Mouse (Mus musculus) myocyte (in vitro differentiated cells): ENCODE measurements around the gene Pfdn6. TPM values are rescaled to one million over a fixed set of nuclear protein-coding genes. Genes with fewer than 3 reads are reported as not detected.

ENCODE experiments used
- H3K27me3 ChIP-seq: one replicate; pipeline ENCODE4 v1.6.1; 2011; ENCODE audit not compliant: control insufficient read depth, insufficient read depth, insufficient read length
- H3K36me3 ChIP-seq: one replicate; pipeline ENCODE4 v1.6.1; 2011; ENCODE audit not compliant: control insufficient read depth, insufficient read depth
- H3K4me2 ChIP-seq: one replicate; pipeline ENCODE4 v1.6.1; 2011; ENCODE audit warnings: low read depth, control low read depth
- H3K4me3 ChIP-seq: one replicate; pipeline ENCODE4 v1.5.1; 2011; ENCODE audit warnings: mild to moderate bottlenecking, control low read depth, moderate library complexity
- H3K79me2 ChIP-seq: one replicate; pipeline ENCODE4 v1.6.1; 2011; ENCODE audit not compliant: control insufficient read depth, insufficient read depth
- H3ac ChIP-seq: one replicate; pipeline ENCODE4 v1.6.1; 2011; ENCODE audit not compliant: control insufficient read depth, insufficient read length
- CEBPB ChIP-seq: IDR thresholded peaks from 2 replicates; pipeline ENCODE4 v1.6.1; 2011; ENCODE audit warnings: mild to moderate bottlenecking, moderate library complexity; ENCODE audit not compliant: poor library complexity, insufficient read depth, severe bottlenecking
- E2F4 ChIP-seq: IDR thresholded peaks from one replicate; pipeline ENCODE4 v1.6.1; 2011; ENCODE audit warnings: mild to moderate bottlenecking, control low read depth, moderate library complexity; ENCODE audit not compliant: insufficient read depth
- MAX ChIP-seq: IDR thresholded peaks from one replicate; pipeline ENCODE4 v1.6.1; 2011; ENCODE audit warnings: low read depth, mild to moderate bottlenecking, control low read depth
- MYOD1 ChIP-seq, 3 experiments: IDR thresholded peaks; one replicate each; pipeline ENCODE4 v1.6.1; 2011; ENCODE audit warnings: control low read depth in 2 of 3, low read depth in 2 of 3, mild to moderate bottlenecking in 2 of 3, moderate library complexity in 1 of 3; ENCODE audit not compliant: insufficient read length in 2 of 3, control insufficient read depth in 1 of 3
- MYOG ChIP-seq, 3 experiments: IDR thresholded peaks; one replicate each; pipeline ENCODE4 v1.6.1; 2011; ENCODE audit warnings: control low read depth in 2 of 3, low read depth in 2 of 3, mild to moderate bottlenecking in 2 of 3; ENCODE audit not compliant: insufficient read length in 2 of 3, control insufficient read depth in 1 of 3, insufficient read depth in 1 of 3
- POLR2A ChIP-seq: IDR thresholded peaks from one replicate; pipeline ENCODE4 v1.6.1; 2011; ENCODE audit warnings: low read depth, mild to moderate bottlenecking, control low read depth, moderate library complexity; ENCODE audit not compliant: insufficient read length
- POLR2AphosphoS2 ChIP-seq: IDR thresholded peaks from one replicate; pipeline ENCODE4 v1.6.1; 2011; ENCODE audit warnings: low read depth, control low read depth; ENCODE audit not compliant: insufficient read length
- REST ChIP-seq: IDR thresholded peaks from one replicate; pipeline ENCODE4 v1.6.1; 2011; ENCODE audit warnings: mild to moderate bottlenecking, control low read depth, moderate library complexity; ENCODE audit not compliant: insufficient read depth, insufficient read length
- SRF ChIP-seq: IDR thresholded peaks from one replicate; pipeline ENCODE4 v1.6.1; 2011; ENCODE audit warnings: low read depth; ENCODE audit not compliant: control insufficient read depth, insufficient read length
- TCF12 ChIP-seq: IDR thresholded peaks from one replicate; pipeline ENCODE4 v1.6.1; 2011; ENCODE audit warnings: mild to moderate bottlenecking, control low read depth; ENCODE audit not compliant: poor library complexity, insufficient read depth, severe bottlenecking
- TCF3 ChIP-seq: IDR thresholded peaks from one replicate; pipeline ENCODE4 v1.6.1; 2011; ENCODE audit warnings: low read depth, control low read depth; ENCODE audit not compliant: insufficient read length
- USF1 ChIP-seq: IDR thresholded peaks from one replicate; pipeline ENCODE4 v1.6.1; 2011; ENCODE audit warnings: low read depth, mild to moderate bottlenecking, control low read depth, moderate library complexity
- polyA plus RNA-seq: library from polyadenylated mRNA; unstranded; fragments of >200 nt; fragmentation: generic; extraction: Trizol; gene quantifications from one replicate; pipeline ENCODE4 v1.2.1, GENCODE M21; 2012; ENCODE audit warnings: missing spikeins

The Pfdn6 gene
- polyA plus RNA-seq, 1 experiment = 110 TPM

DNA sequence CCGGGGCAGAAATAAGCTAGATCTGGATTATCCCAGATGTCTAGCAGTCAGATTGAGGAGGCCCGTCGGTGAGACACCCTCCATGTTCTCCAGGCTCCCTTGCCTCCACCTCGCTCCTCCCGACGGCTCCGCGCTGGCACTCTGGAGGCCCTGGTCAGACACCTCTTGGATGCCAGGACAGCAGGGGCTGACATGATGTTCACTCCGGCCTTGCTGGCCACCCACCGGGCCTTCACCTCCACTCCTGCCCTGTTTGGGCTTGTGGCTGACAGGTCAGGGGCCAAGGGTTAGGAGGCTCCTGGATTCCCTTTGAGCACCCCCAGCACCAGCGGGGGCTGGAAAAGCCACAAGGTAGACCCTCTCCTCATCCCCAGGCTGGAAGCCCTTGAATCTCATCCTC lies 8.2 kb downstream of the Pfdn6 start:
- Histone ChIP-seq H3K4me3 (no peak overlapping the region), H3K36me3 (no peaks in the 10 kb centered on the region)

DNA sequence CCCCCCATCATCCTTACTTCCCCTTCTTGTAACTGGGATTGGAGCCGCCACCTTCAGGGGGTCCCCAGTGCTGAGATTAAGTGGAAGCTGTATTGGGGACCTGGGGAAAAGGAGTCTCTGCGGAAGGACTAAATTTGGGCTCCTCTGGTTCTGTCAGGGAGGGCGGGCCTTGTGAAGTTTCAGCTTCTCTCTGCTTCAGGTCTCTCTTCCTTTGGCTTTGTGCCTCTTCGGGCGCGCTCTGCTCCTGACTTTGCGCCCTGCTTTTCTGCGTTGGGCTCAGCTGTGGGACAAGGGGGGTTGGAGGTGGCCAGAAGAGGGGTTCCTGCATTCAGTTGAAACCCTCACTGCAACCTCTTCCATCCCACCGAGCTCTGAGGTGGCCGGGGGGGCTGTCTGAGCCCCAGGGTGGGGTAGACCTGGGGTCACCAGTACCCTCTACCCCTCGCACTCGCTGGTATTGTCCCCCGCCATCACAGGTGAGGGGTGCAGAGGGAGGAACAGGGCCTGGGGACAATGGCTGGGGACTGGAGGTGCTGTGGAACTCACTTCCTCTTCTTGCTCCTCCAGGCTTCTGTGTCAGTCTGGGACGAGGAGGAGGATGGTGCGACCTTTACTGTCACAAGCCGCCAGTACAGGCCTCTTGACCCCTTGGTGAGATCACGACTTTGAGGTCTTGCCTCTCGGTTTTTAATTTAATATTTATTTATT lies 8.8 kb downstream of the Pfdn6 start:
- TF ChIP-seq USF1 = no peak
- no peak for TF ChIP-seq REST
- no peak for TF ChIP-seq POLR2A
- no peak for TF ChIP-seq MYOD1 (IDR thresholded peaks at IDR 0.05; ENCODE audit: control insufficient read depth in 1 of 3, insufficient read length in 2 of 3, low read depth in 2 of 3)
- TF ChIP-seq SRF = no peak
- TF ChIP-seq TCF12 = no peak
- no peak for TF ChIP-seq MYOG (IDR thresholded peaks at IDR 0.05; ENCODE audit: control insufficient read depth in 1 of 3, insufficient read depth in 1 of 3, insufficient read length in 2 of 3, low read depth in 2 of 3)
- no peak for TF ChIP-seq TCF3
- no peak for TF ChIP-seq E2F4
- TF ChIP-seq POLR2AphosphoS2 = no peak
- TF ChIP-seq MAX = no peak
- no peak for TF ChIP-seq CEBPB
- Histone ChIP-seq H3K36me3 (no peaks in the 10 kb centered on the region), H3K27me3 (no peaks in the 10 kb centered on the region)

More for the DNA sequence above, 8.2 kb downstream of the Pfdn6 start:
- H3K79me2 ChIP-seq = peaks cover 16% of the 10 kb centered on the region
- H3K27me3 ChIP-seq = no peaks in the 10 kb centered on the region
- no peak for TF ChIP-seq MYOD1 (IDR thresholded peaks at IDR 0.05; ENCODE audit: control insufficient read depth in 1 of 3, insufficient read length in 2 of 3, low read depth in 2 of 3)
- no peak for TF ChIP-seq REST
- TF ChIP-seq MAX = no peak
- TF ChIP-seq CEBPB = no peak
- no peak for TF ChIP-seq POLR2AphosphoS2
- no peak for TF ChIP-seq TCF12
- no peak for TF ChIP-seq TCF3
- no peak for TF ChIP-seq E2F4
- TF ChIP-seq USF1 = no peak
- no peak for TF ChIP-seq POLR2A
- no peak for TF ChIP-seq SRF
- TF ChIP-seq MYOG (IDR thresholded peaks at IDR 0.05; ENCODE audit: control insufficient read depth in 1 of 3, insufficient read depth in 1 of 3, insufficient read length in 2 of 3, low read depth in 2 of 3) = no peak
- no peak overlapping the region for H3ac ChIP-seq
- no peak overlapping the region for H3K4me2 ChIP-seq

DNA sequence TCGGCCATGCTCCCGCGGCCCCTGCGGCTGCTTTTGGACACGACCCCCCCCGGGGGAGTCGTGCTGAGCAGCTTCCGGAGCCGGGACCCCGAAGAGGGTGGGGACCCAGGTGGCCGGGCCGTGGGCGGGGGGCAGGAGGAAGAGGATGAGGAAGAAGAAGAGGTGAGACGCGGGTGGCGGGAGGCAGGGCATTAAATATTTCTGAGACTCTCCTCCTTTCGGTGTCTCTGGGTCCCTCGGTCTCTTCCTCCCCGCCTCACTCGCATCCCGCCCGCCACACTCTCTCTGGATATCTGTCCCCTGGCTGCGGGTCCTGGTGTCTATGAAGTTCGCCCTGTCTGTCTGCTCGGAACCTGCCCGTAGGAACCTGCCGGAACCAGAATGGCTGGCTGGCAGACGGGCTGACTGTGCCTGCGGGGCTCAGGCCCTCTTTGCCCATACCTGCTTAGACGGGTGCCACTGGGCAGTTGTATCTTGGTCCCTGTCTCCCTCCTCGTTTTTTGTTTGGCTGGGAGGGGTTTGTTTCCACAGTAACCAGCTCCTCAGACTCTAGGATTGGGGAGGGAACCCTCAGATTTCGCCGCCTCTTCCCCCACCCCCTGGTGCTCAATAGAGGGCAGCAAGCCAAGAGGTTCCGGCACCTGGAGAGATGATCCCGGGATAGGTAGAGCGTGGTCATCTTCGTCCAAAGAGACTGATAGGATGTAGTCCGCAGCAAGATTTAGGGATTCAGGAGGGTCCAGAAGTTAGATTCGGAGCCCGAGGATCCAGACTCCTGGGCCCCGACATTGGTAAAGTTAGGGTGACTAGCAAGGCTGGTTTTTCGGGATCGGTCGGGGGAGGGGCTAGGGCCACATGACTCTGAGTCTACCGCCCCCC lies 9.6 kb downstream of the Pfdn6 start:
- Histone ChIP-seq H3K4me2 (peak overlapping the region; percentile 91), H3K27me3 (no peaks in the 10 kb centered on the region), H3K36me3 (no peaks in the 10 kb centered on the region), H3K79me2 (peaks cover 16% of the 10 kb centered on the region), H3K4me3 (peak overlapping the region; percentile 82), H3ac (peak overlapping the region; percentile 26)
- no peak for TF ChIP-seq MYOG (IDR thresholded peaks at IDR 0.05; ENCODE audit: control insufficient read depth in 1 of 3, insufficient read depth in 1 of 3, insufficient read length in 2 of 3, low read depth in 2 of 3)
- TF ChIP-seq MYOD1 (IDR thresholded peaks at IDR 0.05; ENCODE audit: control insufficient read depth in 1 of 3, insufficient read length in 2 of 3, low read depth in 2 of 3) = no peak
- TF ChIP-seq TCF3 = no peak
- no peak for TF ChIP-seq E2F4
- no peak for TF ChIP-seq POLR2AphosphoS2
- no peak for TF ChIP-seq CEBPB
- TF ChIP-seq POLR2A = no peak
- TF ChIP-seq USF1 = no peak
- no peak for TF ChIP-seq SRF
- TF ChIP-seq MAX = no peak
- TF ChIP-seq TCF12 = no peak
- no peak for TF ChIP-seq REST

More for the DNA sequence above, 8.8 kb downstream of the Pfdn6 start:
- H3K79me2 ChIP-seq = peaks cover 16% of the 10 kb centered on the region
- H3K4me3 ChIP-seq = peak overlapping the region; percentile 82
- no peak overlapping the region for H3ac ChIP-seq
- peak overlapping the region; percentile 91 for H3K4me2 ChIP-seq

DNA sequence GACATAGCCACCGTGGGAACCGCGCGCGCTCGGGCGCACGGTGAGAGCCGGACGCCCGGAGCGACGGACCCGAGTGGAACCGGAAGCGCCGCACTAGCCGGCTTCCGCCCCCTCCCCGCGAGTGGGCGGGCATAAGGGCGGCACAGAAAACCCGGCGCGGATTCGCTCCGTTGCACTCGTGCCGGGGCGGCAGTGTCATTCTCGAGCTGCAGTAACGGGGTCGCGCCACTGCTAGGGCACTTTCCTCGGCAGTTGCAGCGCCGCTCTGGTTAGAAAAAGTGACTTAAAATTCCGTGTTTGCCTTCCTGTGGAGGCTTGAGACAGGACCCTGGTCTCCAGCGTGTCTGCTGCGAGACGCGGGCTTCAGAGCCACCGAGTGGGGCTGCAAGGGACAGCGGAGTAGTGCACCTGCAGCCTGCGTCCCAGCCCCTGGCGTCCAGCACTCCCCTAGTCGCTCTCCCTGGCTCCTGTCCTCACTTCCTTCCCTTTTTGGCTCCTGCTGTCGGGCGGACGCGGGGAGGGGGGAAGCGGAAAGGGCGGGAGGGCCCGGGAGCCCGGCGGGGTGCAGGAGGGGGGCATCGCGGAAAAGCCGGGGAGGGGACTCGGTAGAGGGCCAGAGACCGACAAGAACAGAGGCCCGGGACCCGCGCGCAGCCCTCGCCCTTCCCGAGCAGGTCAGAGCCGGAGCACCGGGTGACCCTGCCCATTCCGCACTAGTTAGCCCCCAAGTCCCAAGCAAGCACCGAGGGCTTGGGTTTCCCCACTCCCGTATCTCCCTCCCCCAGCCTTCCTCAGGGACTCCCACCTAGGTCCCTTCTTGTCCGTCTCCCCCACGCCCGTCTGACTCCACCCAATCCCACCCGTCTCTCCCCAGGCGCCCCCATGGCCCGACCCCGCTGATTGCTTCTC lies 10.5 kb downstream of the Pfdn6 start, which contains the start of gene Rgl2:
Rgl2 (plus strand) TSS at position 173 of the 909 bp plus-strand sequence.
- Histone ChIP-seq H3K27me3 (no peaks in the 10 kb centered on the region), H3K36me3 (no peaks in the 10 kb centered on the region), H3ac (peak within 1 kb of the TSS; percentile 26), H3K4me2 (peak within 1 kb of the TSS; percentile 91), H3K79me2 (peaks cover 16% of the 10 kb centered on the region), H3K4me3 (peak within 1 kb of the TSS; percentile 82)
- TF ChIP-seq MYOD1 (IDR thresholded peaks at IDR 0.05; ENCODE audit: control insufficient read depth in 1 of 3, insufficient read length in 2 of 3, low read depth in 2 of 3) (no peak), POLR2A (peak; percentile 64), CEBPB (no peak), MAX (no peak), REST (no peak), SRF (peak; percentile 68), TCF3 (no peak), POLR2AphosphoS2 (peak; percentile 85), E2F4 (no peak), USF1 (no peak), MYOG (IDR thresholded peaks at IDR 0.05; ENCODE audit: control insufficient read depth in 1 of 3, insufficient read depth in 1 of 3, insufficient read length in 2 of 3, low read depth in 2 of 3) (peak in 1 of 3 experiments; percentile 46), TCF12 (no peak)
